Mouse (Mus musculus) limb, embryonic 14.5 days (tissue): ENCODE data around the gene Gm281. TPM values are rescaled to one million over a fixed set of nuclear protein-coding genes. Genes with fewer than 3 reads are reported as not detected.
A peak's percentile ranks its signal among the peaks of the same experiment; 100 is the strongest.
"Not testable (repeated sequence)": the region's sequence is repeated elsewhere in the genome, so short reads cannot be mapped to it uniquely, and the experiment has no call there.

Experiments used
- ATAC-seq: fragments of 200-750 bp; cut with Nextera tagmentation; 2 replicates; pipeline ENCODE4 v1.8.0; 2017; ENCODE audit warnings: low read depth, moderate number of reproducible peaks, moderate TSS enrichment; ENCODE audit not compliant: low FRiP score
- DNase-seq: peaks from one replicate; pipeline ENCODE4 v3.0.0-alpha.2; 2015; ENCODE audit warnings: low spot score
- H3K27ac ChIP-seq: fragments of 300-500 bp; sonication (generic); replicated peaks from 2 replicates; pipeline ENCODE4 v1.5.1; 2014; ENCODE audit warnings: low read depth, mild to moderate bottlenecking, low read length, moderate library complexity, mixed read lengths
- H3K27me3 ChIP-seq: fragments of 300-500 bp; sonication (generic); 2 replicates; pipeline ENCODE4 v1.6.1; 2014; ENCODE audit warnings: low read length, mixed read lengths; ENCODE audit not compliant: control insufficient read depth, insufficient read depth
- H3K36me3 ChIP-seq: fragments of 300-500 bp; sonication (generic); 2 replicates; pipeline ENCODE4 v1.6.1; 2014; ENCODE audit warnings: mild to moderate bottlenecking, low read length, moderate library complexity, mixed read lengths; ENCODE audit not compliant: control insufficient read depth, insufficient read depth
- H3K4me1 ChIP-seq: fragments of 300-500 bp; sonication (generic); 2 replicates; pipeline ENCODE4 v1.6.1; 2014; ENCODE audit warnings: antibody characterized with exemption, low read length, mixed read lengths; ENCODE audit not compliant: control insufficient read depth, insufficient read depth
- H3K4me2 ChIP-seq: fragments of 300-500 bp; sonication (generic); replicated peaks from 2 replicates; pipeline ENCODE4 v1.6.1; 2014; ENCODE audit warnings: low read depth, mild to moderate bottlenecking, low read length, moderate library complexity; ENCODE audit not compliant: severe bottlenecking
- H3K4me3 ChIP-seq: fragments of 300-500 bp; sonication (generic); replicated peaks from 2 replicates; pipeline ENCODE4 v1.5.1; 2014; ENCODE audit warnings: low read length
- H3K9ac ChIP-seq: fragments of 300-500 bp; sonication (generic); 2 replicates; pipeline ENCODE4 v1.6.1; 2014; ENCODE audit warnings: mild to moderate bottlenecking, low read depth, low read length, moderate library complexity; ENCODE audit not compliant: severe bottlenecking
- H3K9me3 ChIP-seq: fragments of 300-500 bp; sonication (generic); 2 replicates; pipeline ENCODE4 v1.6.1; 2016; ENCODE audit warnings: low read length; ENCODE audit not compliant: control insufficient read depth
- POLR2A ChIP-seq: fragments of 200-500 bp; IDR thresholded peaks from 2 replicates; pipeline ENCODE4 v1.8.0; 2012; ENCODE audit warnings: inconsistent platforms, mild to moderate bottlenecking, moderate library complexity, borderline replicate concordance; ENCODE audit not compliant: insufficient read depth, insufficient read length; ENCODE audit errors: extremely low read depth
- WGBS: fragments of 180-500 bp; shearing (Covaris S2); extraction: QIAGEN DNeasy Blood & Tissue Kit; methylation state at CpG from one replicate; pipeline ENCODE4 v1.1.7; 2014; 5-methylcytosine and 5-hydroxymethylcytosine counted together
- polyA plus RNA-seq, 2 experiments: library from polyadenylated mRNA; depleted of rRNA in 1 of 2; stranded (reverse) in 1 of 2; unstranded in 1 of 2; fragments of >200 nt; fragmentation: Nextera tagmentation in 1 of 2; extraction: Ambion mirVana in 1 of 2; gene quantifications; 2 replicates each; pipeline versions ENCODE4 v1.2.1 to v1.2.3; 2012 to 2014

Gm281 gene
- polyA plus RNA-seq, 2 experiments, result 0.03 to 0.08 TPM

GRCm38 (mm10) chr14:13960482-13961325 lies 46.4 kb upstream of the Gm281 start:
- WGBS, result under 1% methylated on average over 53 of the region's 75 CpGs
- H3K4me3 ChIP-seq, result peak overlapping the region; percentile 94
- peak overlapping the region; percentile 62 for H3K4me2 ChIP-seq
- TF ChIP-seq POLR2A, result 0 out of 2 replicates have a peak, but pooled peaks have one; percentile 18
- DNase-seq (peak; percentile 35), ATAC-seq (peak; percentile 88)
- peak overlapping the region; percentile 99 for H3K9ac ChIP-seq
- H3K9me3 ChIP-seq, result no peaks in the 10 kb centered on the region
- peak overlapping the region; percentile 87 for H3K27ac ChIP-seq
- H3K27me3 ChIP-seq, result no peaks in the 10 kb centered on the region
- H3K4me1 ChIP-seq, result peaks cover 14% of the 10 kb centered on the region
- peaks cover 3% of the 10 kb centered on the region; the same call in 1 of the 2 replicates for H3K36me3 ChIP-seq

- no peak for ATAC-seq
- Histone ChIP-seq H3K27ac (peak overlapping the region; percentile 87), H3K4me1 (peaks cover 14% of the 10 kb centered on the region), H3K4me3 (peak overlapping the region; percentile 94), H3K36me3 (peaks cover 3% of the 10 kb centered on the region; the same call in 1 of the 2 replicates), H3K27me3 (no peaks in the 10 kb centered on the region), H3K4me2 (peak overlapping the region; percentile 62), H3K9ac (peak overlapping the region; percentile 99), H3K9me3 (no peaks in the 10 kb centered on the region)
- peak; percentile 41 for DNase-seq
- WGBS, result 1% methylated on average over 9 of the region's 9 CpGs
- no peak for TF ChIP-seq POLR2A
These were observed 45.8 kb upstream of the Gm281 start for GRCm38 (mm10) chr14:13960079-13960478.

- 93% methylated on average over 3 of the region's 3 CpGs for WGBS
- not testable (repeated sequence) for H3K9me3 ChIP-seq, H3K4me3 ChIP-seq, H3K4me2 ChIP-seq, DNase-seq, ATAC-seq, H3K9ac ChIP-seq, H3K4me1 ChIP-seq, H3K27ac ChIP-seq, H3K27me3 ChIP-seq
- H3K36me3 ChIP-seq, result peaks cover 52% of the 10 kb centered on the region
These were observed 37.9 kb upstream of the Gm281 start for GRCm38 (mm10) chr14:13952151-13952550.

- H3K9ac ChIP-seq, result no peak overlapping the region
- DNase-seq (peak; percentile 41), ATAC-seq (no peak)
- TF ChIP-seq POLR2A, result no peak
- no peaks in the 10 kb centered on the region for H3K4me1 ChIP-seq
- H3K27ac ChIP-seq, result no peak overlapping the region
- no peaks in the 10 kb centered on the region for H3K27me3 ChIP-seq
- no peak overlapping the region for H3K4me2 ChIP-seq
- H3K4me3 ChIP-seq, result no peak overlapping the region
- H3K9me3 ChIP-seq, result no peaks in the 10 kb centered on the region
- H3K36me3 ChIP-seq, result peaks cover 56% of the 10 kb centered on the region
These were observed 36.1 kb upstream of the Gm281 start for GRCm38 (mm10) chr14:13950401-13950800.

GRCm38 (mm10) chr14:13948345-13948744 lies 34.1 kb upstream of the Gm281 start:
- no peak for TF ChIP-seq POLR2A
- WGBS, result 94% methylated on average over 7 of the region's 7 CpGs
- no peaks in the 10 kb centered on the region for H3K9me3 ChIP-seq
- H3K4me2 ChIP-seq, result no peak overlapping the region
- H3K36me3 ChIP-seq, result peaks cover 49% of the 10 kb centered on the region
- H3K27ac ChIP-seq, result no peak overlapping the region
- ATAC-seq (no peak), DNase-seq (no peak)
- H3K27me3 ChIP-seq, result no peaks in the 10 kb centered on the region
- no peak overlapping the region for H3K4me3 ChIP-seq
- no peak overlapping the region for H3K9ac ChIP-seq
- no peaks in the 10 kb centered on the region for H3K4me1 ChIP-seq
